ENCODE assay signal across 8 mouse cellular contexts in the genomic region with DNA sequence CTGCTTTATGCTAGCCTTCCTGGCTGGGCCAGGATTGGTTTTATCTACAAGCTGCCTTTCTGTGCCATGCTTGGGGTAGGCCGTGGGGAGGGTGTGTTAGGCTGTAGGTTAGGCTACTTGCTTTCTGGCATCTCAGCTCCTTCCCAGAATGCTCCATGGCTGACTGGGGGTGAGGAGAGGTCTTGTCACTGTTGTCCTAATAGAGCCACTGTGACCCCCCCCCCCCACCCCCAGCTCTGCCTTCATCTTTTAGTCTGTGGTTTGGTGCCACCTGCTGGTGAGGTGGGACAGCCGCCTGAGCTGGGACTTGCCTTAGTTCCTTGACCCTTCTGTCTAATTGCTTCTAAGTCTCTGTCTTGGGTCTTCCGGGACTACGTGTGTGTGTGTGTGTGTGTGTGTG. TPM values are rescaled to one million over a fixed set of nuclear protein-coding genes. Genes with fewer than 3 reads are reported as not detected.
DNase-seq lines count a peak whose midpoint lies in the region.

No protein-coding gene starts in this region.

- DNase-seq in spleen, adult 18-20 months = peak; percentile 44 to 74
- DNase-seq in spleen, adult 12 weeks (ENCODE audit: low spot score) = no peak
- DNase-seq in cerebellum, adult 8-10 months = peak; percentile 69
- peak; percentile 74 for DNase-seq in gastrocnemius, postnatal 10 days
- DNase-seq in kidney, adult 11 months = peak; percentile 51
- DNase-seq in liver = peak; percentile 61
- DNase-seq in naive thymus-derived CD4-positive, alpha-beta T cell, adult 2 months (ENCODE audit: low read depth) = peak; percentile 83
- DNase-seq in thymus, postnatal 10 days (ENCODE audit: low spot score in 2 of 2) = peak; percentile 48 to 76

RNA-seq across cellular contexts. Expression of a gene that starts 6.6 kb away (rescaled TPM):
- under 1 TPM in 1 of 2 experiments, not detected in 1; 0.31 TPM for total RNA-seq in gastrocnemius, postnatal 10 days (2021)

RNA-seq across cellular contexts. Expression of a gene that starts 6.7 kb away (rescaled TPM):
- total RNA-seq in gastrocnemius, postnatal 10 days (2021) = 1 to 10 TPM in 1 of 2 experiments, under 1 TPM in 1; 0.75 to 1.6 TPM

RNA-seq across cellular contexts. Expression of a gene that starts 15.0 kb away (rescaled TPM):
- total RNA-seq in gastrocnemius, postnatal 10 days (2021) = 10 to 100 TPM; 21.3 to 22.8 TPM

RNA-seq across cellular contexts. Expression of a gene that starts 36.5 kb away (rescaled TPM):
- under 1 TPM; 0.16 to 0.23 TPM for total RNA-seq in gastrocnemius, postnatal 10 days (2021)

RNA-seq across cellular contexts. Expression of a gene that starts 36.8 kb away (rescaled TPM):
- 10 to 100 TPM; 11.9 to 14.3 TPM for total RNA-seq in gastrocnemius, postnatal 10 days (2021)
